Mouse (Mus musculus) CH12.LX (cell line): ENCODE data around the gene Tulp1.

Experiments
- EP300 ChIP-seq: IDR thresholded peaks from 2 replicates; pipeline ENCODE4 v1.6.1; 2011; ENCODE audit warnings: low read length, improper control_type of control experiment
- GABPA ChIP-seq: IDR thresholded peaks from 2 replicates; pipeline ENCODE4 v1.6.1; 2012; ENCODE audit warnings: low read depth, low read length, improper control_type of control experiment, inconsistent platforms; ENCODE audit not compliant: insufficient replicate concordance

DNA sequence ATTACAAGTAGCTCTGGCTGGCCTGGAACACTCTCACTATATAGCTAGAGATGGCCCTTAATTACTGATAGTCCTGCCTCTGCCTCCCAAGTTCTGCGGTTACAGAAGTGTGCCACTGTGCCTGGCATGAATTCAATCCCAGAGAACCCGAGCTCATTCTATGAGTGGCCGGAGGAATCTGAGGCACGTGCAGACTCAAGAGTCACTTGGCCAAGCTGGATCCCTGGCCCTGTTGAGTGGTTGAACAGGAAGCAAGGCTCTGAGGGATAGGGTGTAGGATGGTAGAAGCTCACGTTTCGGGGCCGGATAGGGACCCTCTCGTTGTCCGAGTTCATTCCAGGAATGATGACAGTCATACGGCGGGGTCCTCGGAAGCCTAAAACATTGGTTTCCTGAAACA, 9.2 kb downstream of the Tulp1 start:
- TF ChIP-seq GABPA (no peak), EP300 (no peak)
